Mouse (Mus musculus): ENCODE measurements at regions not wholly inside any gene's neighbourhood (a gene's known extent, or its start where the extent isn't known, plus 50 kb on each side); places are given as distances from the start of the nearest gene placed in this dataset.

DNA sequence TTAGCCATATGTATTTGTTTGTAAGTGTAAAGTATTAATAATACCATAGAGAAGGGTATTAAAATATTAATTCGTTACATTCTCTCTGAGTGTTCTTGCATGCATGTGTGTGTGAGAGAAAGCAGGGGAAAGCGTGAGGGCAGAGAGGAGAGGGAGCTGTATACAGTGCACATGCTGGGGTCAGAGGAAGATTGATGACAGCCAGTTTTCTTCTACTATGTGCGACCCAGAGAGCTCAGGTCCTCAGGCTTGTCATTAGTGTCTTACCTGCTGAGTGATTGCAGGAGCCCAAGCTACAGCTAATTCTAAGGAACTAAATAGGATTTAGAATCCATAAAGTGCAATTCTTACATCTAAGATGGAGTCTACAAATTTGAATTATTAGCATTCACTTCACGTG lies 1038.1 kb upstream of the Ndn start:
- in situ Hi-C loops (cut with MboI, MseI): no loop called here

GRCm38 (mm10) chr7:61311179-61311921 lies 1035.0 kb upstream of the Ndn start:
- in situ Hi-C loops (cut with MboI, MseI): loop anchor here (10.0 kb wide), 1 partner anchor 1423 kb away; no protein-coding TSS in a partner anchor

All from T-helper 2 cell (primary cell).